Mouse (Mus musculus) left cerebral cortex, postnatal 10 days (tissue): ENCODE results near the gene Vav1. TPM values are rescaled to one million over a fixed set of nuclear protein-coding genes. Genes with fewer than 3 reads are reported as not detected.

Experiments used
- DNase-seq, 2 experiments: peaks; one replicate each; pipeline ENCODE4 v3.0.0; 2021 to 2022; ENCODE audit warnings: low spot score in 2 of 2, mixed read lengths in 1 of 2; ENCODE audit errors: extremely low spot score in 1 of 2
- intact Hi-C: fragments of 180-260 bp; cut with DNase I; formaldehyde crosslinking; loops from one replicate; pipeline ENCODE4 v1.15.1; 2025
- total RNA-seq, 2 experiments: library from RNA; stranded (reverse); gene quantifications; 2 replicates each; pipeline ENCODE4 v1.2.3; 2021

The Vav1 gene
- total RNA-seq, 2 experiments from 2014 or later = 3.6 to 4.3 TPM

GRCm38 (mm10) chr17:57359485-57360241 lies 80.8 kb downstream of the Vav1 start:
- intact Hi-C loops = no loop called here
- DNase-seq = no peak

Other genes starting within 250 kb of the Vav1 start
- 100 to 1,000 TPM; 118 to 122 TPM for gene Khsrp, start 247.6 kb upstream of the Vav1 start, total RNA-seq
- under 1 TPM in 1 of 2 experiments, not detected in 1; 0.28 TPM for gene Slc25a41, start 237.4 kb upstream of the Vav1 start, total RNA-seq
- under 1 TPM in 1 of 2 experiments, not detected in 1; 0.47 TPM for gene Crb3, start 220.0 kb upstream of the Vav1 start, total RNA-seq
- gene Slc25a23, start 219.2 kb upstream of the Vav1 start, total RNA-seq = 100 to 1,000 TPM; 325 to 326 TPM
- gene Dennd1c, start 200.6 kb upstream of the Vav1 start, total RNA-seq = 1 to 10 TPM; 1.4 to 1.6 TPM
- gene Tubb4a, start 191.3 kb upstream of the Vav1 start, total RNA-seq = 100 to 1,000 TPM; 519 to 556 TPM
- gene Tnfsf9, start 173.8 kb upstream of the Vav1 start, total RNA-seq = under 1 TPM; 0.43 to 0.55 TPM
- not detected for gene Cd70, start 129.3 kb upstream of the Vav1 start, total RNA-seq
- gene Tnfsf14, start 84.9 kb upstream of the Vav1 start, total RNA-seq = not detected
- gene C3, start 51.0 kb upstream of the Vav1 start, total RNA-seq = under 1 TPM; 0.62 to 0.67 TPM
- gene Gpr108, start 30.7 kb upstream of the Vav1 start, total RNA-seq = 10 to 100 TPM; 14.8 to 15.9 TPM
- gene Trip10, start 29.6 kb upstream of the Vav1 start, total RNA-seq = 1 to 10 TPM; 4.6 to 6.7 TPM
- gene Adgre1, start 79.6 kb downstream of the Vav1 start, total RNA-seq = 10 to 100 TPM in 1 of 2 experiments, 1 to 10 TPM in 1; 5.8 to 10.4 TPM